In genomic region chr5:33511529-33512252, GRCm38 (mm10) we compare ENCODE assay signal across 11 mouse cellular contexts.
DNase-seq lines count a peak whose midpoint lies in the region; ATAC-seq lines count a peak whose summit lies in the region.
"Had no signal": no experiment of that assay in that cellular context is flagged by ENCODE, and none has a peak within 500 bp of the region (broad histone marks: within the 10 kb centered on the region; RNA-seq: fewer than 3 reads in every experiment).

No protein-coding gene starts in this region.

- peak overlapping the region; percentile 39 for H3K4me2 ChIP-seq in embryonic facial prominence, embryonic 12.5 days (replicated peaks)
- H3K4me2 ChIP-seq in hindbrain, embryonic 12.5 days (replicated peaks): peak overlapping the region; percentile 39
- H3K4me2 ChIP-seq in midbrain, embryonic 13.5 days (replicated peaks): peak overlapping the region; percentile 46
- H3K4me2 ChIP-seq in heart, embryonic 11.5 days: no peak overlapping the region

- peak; percentile 7 for DNase-seq in NIH3T3 (ENCODE audit: low read depth)
- no peak for DNase-seq in gastrocnemius, postnatal 25 days
- DNase-seq in kidney, adult 9 months: no peak
- DNase-seq in yolk sac, embryonic 10.5 days (ENCODE audit: low spot score): no peak
- DNase-seq: kidney, postnatal 4 days had no signal

- H3K4me3 ChIP-seq in embryonic facial prominence, embryonic 12.5 days: no peak overlapping the region
- H3K4me3 ChIP-seq in hindbrain, embryonic 12.5 days: no peak overlapping the region
- H3K4me3 ChIP-seq in midbrain, embryonic 13.5 days (replicated peaks): peak overlapping the region; percentile 18
- no peak overlapping the region for H3K4me3 ChIP-seq in heart, embryonic 11.5 days (ENCODE audit: low read depth, low read length)
- H3K4me3 ChIP-seq: myocyte had no signal

- H3K27me3 ChIP-seq in embryonic facial prominence, embryonic 12.5 days: peaks cover 54% of the 10 kb centered on the region
- peaks cover 23% of the 10 kb centered on the region; the same call in 1 of the 2 replicates for H3K27me3 ChIP-seq in hindbrain, embryonic 12.5 days
- H3K27me3 ChIP-seq in midbrain, embryonic 13.5 days: peaks cover 40% of the 10 kb centered on the region
- H3K27me3 ChIP-seq in heart, embryonic 11.5 days (ENCODE audit: control insufficient read depth, insufficient read depth, low read length): peaks cover 13% of the 10 kb centered on the region

- 0 out of 2 replicates have a peak, but pooled peaks have one; percentile 47 for ATAC-seq in embryonic facial prominence, embryonic 12.5 days (ENCODE audit: insufficient number of reproducible peaks, insufficient read depth, low FRiP score, low TSS enrichment)
- ATAC-seq in hindbrain, embryonic 12.5 days (ENCODE audit: low FRiP score): peak; percentile 68
- peak; percentile 76 for ATAC-seq in midbrain, embryonic 13.5 days
- no peak for ATAC-seq in heart, embryonic 11.5 days (replicated peaks; ENCODE audit: insufficient number of reproducible peaks, low FRiP score, low TSS enrichment)
- ATAC-seq: activated CD4-positive, CD25-positive, alpha-beta regulatory T cell, adult 4 months had no signal

- H3K4me1 ChIP-seq in embryonic facial prominence, embryonic 12.5 days: peaks cover 14% of the 10 kb centered on the region
- peaks cover 19% of the 10 kb centered on the region for H3K4me1 ChIP-seq in hindbrain, embryonic 12.5 days
- peaks cover 19% of the 10 kb centered on the region for H3K4me1 ChIP-seq in midbrain, embryonic 13.5 days (replicated peaks)
- H3K4me1 ChIP-seq in heart, embryonic 11.5 days (ENCODE audit: control insufficient read depth, insufficient read depth, low read length): peaks cover 2% of the 10 kb centered on the region; the same call in 1 of the 2 replicates

- no peaks in the 10 kb centered on the region for H3K36me3 ChIP-seq in embryonic facial prominence, embryonic 12.5 days
- no peaks in the 10 kb centered on the region for H3K36me3 ChIP-seq in hindbrain, embryonic 12.5 days
- H3K36me3 ChIP-seq in midbrain, embryonic 13.5 days: no peaks in the 10 kb centered on the region
- no peaks in the 10 kb centered on the region for H3K36me3 ChIP-seq in heart, embryonic 11.5 days (ENCODE audit: control insufficient read depth, insufficient read depth, low read length)

- WGBS in embryonic facial prominence, embryonic 12.5 days: 31% methylated on average over 25 of the region's 25 CpGs
- WGBS in hindbrain, embryonic 12.5 days: 28% methylated on average over 25 of the region's 25 CpGs
- 18% methylated on average over 25 of the region's 25 CpGs for WGBS in midbrain, embryonic 13.5 days
- WGBS in heart, embryonic 11.5 days (ENCODE audit: insufficient replicate concordance): 65% methylated on average over 25 of the region's 25 CpGs

- H3K9ac ChIP-seq in embryonic facial prominence, embryonic 12.5 days: no peak overlapping the region
- H3K9ac ChIP-seq in hindbrain, embryonic 12.5 days: no peak overlapping the region
- peak overlapping the region; percentile 45 for H3K9ac ChIP-seq in midbrain, embryonic 13.5 days (replicated peaks)
- H3K9ac ChIP-seq in heart, embryonic 11.5 days (ENCODE audit: low read depth, low read length): no peak overlapping the region

- no peak overlapping the region for H3K27ac ChIP-seq in embryonic facial prominence, embryonic 12.5 days
- H3K27ac ChIP-seq in hindbrain, embryonic 12.5 days: peak overlapping the region; percentile 48; the same call in 1 of the 2 replicates
- peak overlapping the region; percentile 70 for H3K27ac ChIP-seq in midbrain, embryonic 13.5 days
- H3K27ac ChIP-seq in heart, embryonic 11.5 days (ENCODE audit: low read depth, low read length): no peak overlapping the region

- H3K9me3 ChIP-seq in embryonic facial prominence, embryonic 12.5 days: no peaks in the 10 kb centered on the region
- no peaks in the 10 kb centered on the region for H3K9me3 ChIP-seq in hindbrain, embryonic 12.5 days (replicated peaks)
- no peaks in the 10 kb centered on the region for H3K9me3 ChIP-seq in midbrain, embryonic 13.5 days
- no peaks in the 10 kb centered on the region for H3K9me3 ChIP-seq in heart, embryonic 11.5 days (replicated peaks; ENCODE audit: control insufficient read depth, low read length)

Comparison
In these comparisons a context has a peak if more than half of its experiments do, and no peak if none do; other contexts are left out.
1. H3K27ac ChIP-seq: peak in hindbrain, embryonic 12.5 days (single experiment) and midbrain, embryonic 13.5 days (single experiment); none in embryonic facial prominence, embryonic 12.5 days (single experiment) and heart, embryonic 11.5 days (single experiment).